Mouse (Mus musculus) cerebellum, adult 2 months (tissue): ENCODE data around the gene Hs6st1.

Source experiments
- CTCF ChIP-seq: fragments of 200-500 bp; IDR thresholded peaks from 2 replicates; pipeline ENCODE4 v1.5.1; 2011; ENCODE audit warnings: low read depth, mild to moderate bottlenecking, control low read depth, low read length, moderate library complexity, borderline replicate concordance; ENCODE audit not compliant: insufficient read depth
- POLR2A ChIP-seq: fragments of 200-500 bp; IDR thresholded peaks from 2 replicates; pipeline ENCODE4 v1.6.1; 2011; ENCODE audit warnings: low read length, control low read depth, borderline replicate concordance; ENCODE audit not compliant: insufficient read depth

DNA sequence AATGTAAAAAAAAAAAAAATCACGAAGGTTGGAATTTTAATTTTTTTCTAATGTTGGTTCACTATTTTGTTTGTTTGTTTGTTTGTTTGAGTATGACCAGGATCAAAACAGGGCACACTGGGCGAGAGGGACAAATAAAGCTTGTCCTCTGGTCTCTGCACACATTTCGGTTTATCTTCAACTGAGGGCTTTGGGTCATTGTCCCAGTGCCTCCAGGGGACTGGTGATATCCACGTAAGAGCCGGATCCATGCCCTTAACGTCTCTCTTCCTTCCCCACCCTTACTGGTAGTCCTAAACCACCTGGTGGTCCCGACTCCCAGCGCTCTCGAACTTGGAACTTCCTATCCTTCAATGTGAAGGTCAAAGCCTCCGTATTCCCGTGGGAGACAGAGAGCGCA lies 589 bp upstream of the Hs6st1 start:
- TF ChIP-seq POLR2A, result no peak
- no peak for TF ChIP-seq CTCF
